Mouse (Mus musculus) megakaryocyte, embryonic 14.5 days (primary cell): ENCODE measurements around the gene Il21r.

ENCODE experiments used
- FLI1 ChIP-seq: IDR thresholded peaks from 2 replicates; pipeline ENCODE4 v1.6.1; 2012; ENCODE audit warnings: low read length, inconsistent platforms, mixed read lengths
- GATA1 ChIP-seq: IDR thresholded peaks from 3 replicates; pipeline ENCODE4 v1.6.1; 2012; ENCODE audit warnings: mixed read lengths, low read length, inconsistent platforms, borderline replicate concordance

DNA sequence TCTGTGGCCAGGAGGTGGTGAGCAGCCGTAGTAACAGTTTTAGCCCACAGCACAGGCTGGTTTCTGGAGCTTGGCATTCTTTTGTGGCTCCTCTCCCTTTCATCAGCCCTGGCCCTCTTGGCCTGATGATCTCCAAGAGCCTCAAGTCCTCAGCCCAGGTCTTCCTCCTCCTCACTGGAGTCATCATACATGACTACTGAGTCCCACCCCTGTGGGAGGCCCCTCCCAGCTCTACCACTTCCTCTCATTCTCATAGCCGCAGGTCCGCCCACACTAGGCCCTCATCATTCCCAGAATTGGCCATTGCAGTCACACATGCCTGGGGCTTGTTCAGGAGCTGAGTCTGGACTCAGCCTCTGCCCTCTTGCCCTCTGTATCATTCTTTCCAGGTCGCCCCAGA, 9.4 kb upstream of the Il21r start:
- no peak for TF ChIP-seq FLI1
- no peak for TF ChIP-seq GATA1
